Mouse (Mus musculus) stomach, embryonic 14.5 days (tissue): ENCODE data around the gene Stpg1. TPM values are rescaled to one million over a fixed set of nuclear protein-coding genes. Genes with fewer than 3 reads are reported as not detected.

Experiments used
- ATAC-seq: fragments of 200-750 bp; cut with Nextera tagmentation; 2 replicates; pipeline ENCODE4 v1.8.0; 2017; ENCODE audit warnings: low read depth, moderate TSS enrichment; ENCODE audit not compliant: insufficient number of reproducible peaks, insufficient read depth, low FRiP score
- H3K27ac ChIP-seq: fragments of 300-500 bp; sonication (generic); 2 replicates; pipeline ENCODE4 v1.5.1; 2014; ENCODE audit warnings: mild to moderate bottlenecking, low read length, moderate library complexity, mixed read lengths
- H3K27me3 ChIP-seq: fragments of 300-500 bp; sonication (generic); 2 replicates; pipeline ENCODE4 v1.6.1; 2014; ENCODE audit warnings: low read length, control low read depth, mixed read lengths; ENCODE audit not compliant: control insufficient read depth, insufficient read depth
- H3K36me3 ChIP-seq: fragments of 300-500 bp; sonication (generic); 2 replicates; pipeline ENCODE4 v1.6.1; 2014; ENCODE audit warnings: mild to moderate bottlenecking, control low read depth, low read length, moderate library complexity, mixed read lengths; ENCODE audit not compliant: control insufficient read depth, insufficient read depth
- H3K4me1 ChIP-seq: fragments of 300-500 bp; sonication (generic); 2 replicates; pipeline ENCODE4 v1.6.1; 2014; ENCODE audit warnings: low read length, control low read depth, mixed read lengths; ENCODE audit not compliant: control insufficient read depth, insufficient read depth
- H3K4me2 ChIP-seq: fragments of 300-500 bp; sonication (generic); replicated peaks from 2 replicates; pipeline ENCODE4 v1.6.1; 2014; ENCODE audit warnings: low read depth, low read length, control low read depth
- H3K4me3 ChIP-seq: fragments of 300-500 bp; sonication (generic); 2 replicates; pipeline ENCODE4 v1.5.1; 2014; ENCODE audit warnings: low read depth, low read length, control low read depth
- H3K9ac ChIP-seq: fragments of 300-500 bp; sonication (generic); replicated peaks from 2 replicates; pipeline ENCODE4 v1.6.1; 2014; ENCODE audit warnings: low read depth, mild to moderate bottlenecking, control low read depth, low read length, moderate library complexity, mixed read lengths
- H3K9me3 ChIP-seq: fragments of 300-500 bp; sonication (generic); 2 replicates; pipeline ENCODE4 v1.6.1; 2016; ENCODE audit warnings: low read depth, low read length, control low read depth; ENCODE audit not compliant: control insufficient read depth
- WGBS: fragments of 180-500 bp; shearing (Covaris S2); extraction: QIAGEN DNeasy Blood & Tissue Kit; methylation state at CpG from one replicate; pipeline ENCODE4 v1.1.7; 2014; 5-methylcytosine and 5-hydroxymethylcytosine counted together
- polyA plus RNA-seq: library from polyadenylated mRNA; unstranded; fragments of >200 nt; fragmentation: Nextera tagmentation; extraction: Ambion mirVana; gene quantifications from 2 replicates; pipeline ENCODE4 v1.2.1, GENCODE M21; 2014

The Stpg1 gene
- polyA plus RNA-seq, 1 experiment from 2014 or later = 0.39 TPM

DNA sequence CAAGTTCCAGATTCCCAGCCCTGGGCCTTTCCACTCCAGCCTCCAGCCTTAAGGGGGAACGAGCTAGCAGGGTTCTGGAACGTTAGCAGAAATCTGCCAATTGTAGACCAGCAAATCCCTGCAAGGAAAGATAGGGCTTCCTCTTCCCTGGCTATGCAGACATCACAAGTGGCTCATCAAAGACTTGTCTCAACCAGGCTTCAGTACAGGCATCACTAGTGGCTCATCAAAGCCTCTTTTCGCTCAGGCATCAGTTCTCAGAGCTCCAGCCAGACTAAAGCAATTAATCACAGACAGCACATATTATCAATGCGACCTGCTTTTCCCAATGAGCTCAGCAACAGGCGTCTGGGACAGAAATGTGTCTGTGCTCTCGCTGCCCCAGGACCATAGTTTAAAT lies 38.4 kb downstream of the Stpg1 start:
- Histone ChIP-seq H3K27ac (no peak overlapping the region), H3K9ac (no peak overlapping the region), H3K9me3 (peaks cover 6% of the 10 kb centered on the region; the same call in 1 of the 2 replicates), H3K4me1 (no peaks in the 10 kb centered on the region), H3K4me3 (no peak overlapping the region), H3K4me2 (no peak overlapping the region), H3K36me3 (no peaks in the 10 kb centered on the region), H3K27me3 (no peaks in the 10 kb centered on the region)
- no peak for ATAC-seq
- WGBS = 63% methylated on average over 6 of the region's 6 CpGs

DNA sequence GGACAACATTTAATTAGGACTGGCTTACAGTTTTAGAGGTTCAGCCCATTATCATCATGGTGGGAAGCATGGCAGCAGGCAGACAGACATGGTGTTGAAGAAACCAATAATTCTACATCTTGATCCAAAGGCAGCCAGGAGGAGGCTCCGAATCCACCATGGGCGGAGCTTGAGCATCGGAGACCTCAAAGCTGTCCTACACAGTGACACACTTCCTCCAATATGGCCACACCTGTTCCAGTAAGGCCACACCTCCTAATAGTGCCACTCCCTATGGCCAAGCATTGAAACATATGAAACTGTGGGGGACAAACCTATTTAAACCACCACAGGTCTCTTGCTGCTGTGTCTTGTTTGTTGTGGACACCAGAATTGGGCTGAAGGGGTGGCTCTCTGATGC lies 40.4 kb downstream of the Stpg1 start:
- Histone ChIP-seq H3K4me3 (no peak overlapping the region), H3K36me3 (no peaks in the 10 kb centered on the region), H3K27ac (no peak overlapping the region), H3K4me2 (no peak overlapping the region), H3K4me1 (no peaks in the 10 kb centered on the region), H3K27me3 (no peaks in the 10 kb centered on the region), H3K9ac (no peak overlapping the region), H3K9me3 (peaks cover 6% of the 10 kb centered on the region; the same call in 1 of the 2 replicates)
- 97% methylated on average over 3 of the region's 3 CpGs for WGBS
- ATAC-seq = no peak

- 86% methylated on average over 12 of the region's 12 CpGs for WGBS
- H3K4me3 ChIP-seq = no peak overlapping the region
- no peak overlapping the region for H3K9ac ChIP-seq
- no peak overlapping the region for H3K4me2 ChIP-seq
- no peaks in the 10 kb centered on the region for H3K4me1 ChIP-seq
- no peaks in the 10 kb centered on the region for H3K27me3 ChIP-seq
- H3K36me3 ChIP-seq = no peaks in the 10 kb centered on the region
- H3K9me3 ChIP-seq = no peaks in the 10 kb centered on the region
- H3K27ac ChIP-seq = no peak overlapping the region
- no peak for ATAC-seq
Observed at GRCm38 (mm10) chr4:135539056-135539455, 44.5 kb downstream of the Stpg1 start.

DNA sequence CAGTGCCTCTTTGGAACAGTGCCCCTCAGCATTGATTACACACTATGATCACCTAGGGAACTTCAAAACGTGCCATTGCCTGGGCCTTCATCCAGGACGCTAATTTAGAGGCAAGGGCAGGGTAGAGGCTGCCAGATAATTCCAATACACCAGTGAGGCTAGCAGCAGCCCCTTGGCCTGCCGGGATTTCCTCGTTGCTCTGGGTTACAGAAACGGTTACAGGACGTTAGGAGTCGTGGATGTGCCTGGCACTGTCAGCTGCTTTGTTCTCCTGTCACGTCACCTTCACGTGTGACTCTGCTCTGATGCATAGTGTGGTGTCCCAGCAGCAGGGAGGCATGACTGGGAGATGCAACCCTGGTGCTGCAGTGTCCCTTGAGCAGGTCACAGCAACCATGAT lies 45.5 kb downstream of the Stpg1 start:
- Histone ChIP-seq H3K36me3 (no peaks in the 10 kb centered on the region), H3K27ac (no peak overlapping the region), H3K4me1 (peaks cover 4% of the 10 kb centered on the region), H3K9ac (no peak overlapping the region), H3K4me3 (no peak overlapping the region), H3K27me3 (no peaks in the 10 kb centered on the region), H3K4me2 (no peak overlapping the region), H3K9me3 (no peaks in the 10 kb centered on the region)
- no peak for ATAC-seq
- 75% methylated on average over 9 of the region's 9 CpGs for WGBS

DNA sequence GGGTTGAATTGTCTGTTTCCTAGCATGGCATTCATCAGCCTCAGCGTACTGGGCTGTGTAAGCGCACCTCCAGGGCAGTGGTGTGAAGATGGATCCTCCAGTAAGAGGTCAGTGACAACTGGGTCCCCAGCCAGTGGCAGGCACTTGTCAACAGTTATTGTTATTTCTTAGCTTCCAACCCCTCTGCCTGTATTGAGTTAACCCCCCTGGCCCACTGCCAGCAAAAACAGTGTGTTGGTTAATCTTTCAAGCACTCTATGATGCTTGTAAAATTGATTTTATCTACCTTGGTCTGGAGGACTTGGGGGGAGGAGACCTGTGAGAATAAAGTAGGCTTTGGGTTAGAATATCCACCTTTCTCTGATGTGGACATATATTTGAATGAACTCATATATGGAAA lies 49.7 kb downstream of the Stpg1 start:
- H3K4me1 ChIP-seq = peaks cover 37% of the 10 kb centered on the region

DNA sequence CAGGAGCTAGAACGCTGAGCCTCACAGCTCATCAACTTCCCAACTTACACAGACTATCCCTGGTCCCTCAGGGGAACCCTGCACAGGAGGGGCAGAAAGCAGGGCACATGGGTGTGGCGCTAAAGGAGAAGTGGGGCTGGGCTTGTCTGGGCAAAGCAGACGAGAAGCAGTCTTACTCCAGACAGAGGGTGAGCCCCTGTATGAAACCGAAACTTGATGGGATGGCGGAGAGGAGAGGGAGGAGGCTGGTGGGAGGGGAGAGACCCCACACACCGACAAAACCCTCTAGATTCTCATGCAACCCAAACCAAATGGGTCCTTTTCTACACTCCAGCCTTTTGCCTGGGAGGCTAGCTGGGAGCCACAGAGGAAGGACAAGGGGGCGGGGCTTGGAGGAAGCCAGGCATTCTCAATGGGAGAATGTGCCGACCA lies 50.5 kb downstream of the Stpg1 start:
- H3K9ac ChIP-seq = no peak overlapping the region

More for the DNA sequence above, 49.7 kb downstream of the Stpg1 start:
- no peak overlapping the region for H3K4me2 ChIP-seq
- H3K9me3 ChIP-seq = no peaks in the 10 kb centered on the region
- no peaks in the 10 kb centered on the region for H3K36me3 ChIP-seq
- H3K27me3 ChIP-seq = no peaks in the 10 kb centered on the region
- 78% methylated on average over 2 of the region's 2 CpGs for WGBS
- no peak overlapping the region for H3K9ac ChIP-seq
- H3K4me3 ChIP-seq = no peak overlapping the region
- no peak overlapping the region for H3K27ac ChIP-seq
- ATAC-seq = no peak

DNA sequence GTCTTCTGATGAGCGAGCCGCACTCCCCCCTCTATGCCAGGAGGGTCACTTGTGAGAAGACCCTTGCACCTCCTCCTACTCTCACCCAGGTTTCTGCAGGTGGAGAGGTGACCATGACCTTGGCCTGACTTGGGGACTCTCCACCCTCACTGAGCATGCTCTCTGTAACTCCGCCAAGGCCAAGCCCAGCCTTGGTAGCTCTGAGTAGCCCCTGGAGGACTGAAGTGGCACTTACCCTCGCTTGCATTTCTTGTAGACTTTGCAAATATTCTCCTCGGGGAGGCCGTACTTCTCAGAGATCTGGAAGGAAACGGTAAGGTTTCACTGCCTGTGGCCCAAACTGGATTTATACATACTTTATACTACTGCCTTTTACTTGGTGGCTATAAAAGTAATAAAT lies 51.4 kb downstream of the Stpg1 start:
- H3K27me3 ChIP-seq = no peaks in the 10 kb centered on the region
- H3K9ac ChIP-seq = no peak overlapping the region
- no peaks in the 10 kb centered on the region for H3K36me3 ChIP-seq
- peaks cover 49% of the 10 kb centered on the region for H3K4me1 ChIP-seq
- no peak for ATAC-seq
- WGBS = 93% methylated on average over 7 of the region's 7 CpGs
- H3K4me2 ChIP-seq = no peak overlapping the region
- no peaks in the 10 kb centered on the region for H3K9me3 ChIP-seq
- no peak overlapping the region for H3K4me3 ChIP-seq
- no peak overlapping the region for H3K27ac ChIP-seq

More for the DNA sequence above, 50.5 kb downstream of the Stpg1 start:
- WGBS = 7% methylated on average over 8 of the region's 8 CpGs
- H3K9me3 ChIP-seq = no peaks in the 10 kb centered on the region
- H3K27ac ChIP-seq = peak overlapping the region; percentile 44; the same call in 1 of the 2 replicates
- ATAC-seq = no peak
- H3K36me3 ChIP-seq = no peaks in the 10 kb centered on the region
- H3K4me2 ChIP-seq = peak overlapping the region; percentile 44
- H3K4me3 ChIP-seq = peak overlapping the region; percentile 18; the same call in 1 of the 2 replicates
- no peaks in the 10 kb centered on the region for H3K27me3 ChIP-seq
- peaks cover 45% of the 10 kb centered on the region for H3K4me1 ChIP-seq

GRCm38 (mm10) chr4:135546793-135547192 lies 52.2 kb downstream of the Stpg1 start:
- peaks cover 52% of the 10 kb centered on the region for H3K4me1 ChIP-seq
- no peaks in the 10 kb centered on the region for H3K9me3 ChIP-seq
- WGBS = 89% methylated on average over 4 of the region's 4 CpGs
- no peak overlapping the region for H3K4me2 ChIP-seq
- ATAC-seq = no peak
- H3K36me3 ChIP-seq = no peaks in the 10 kb centered on the region
- no peak overlapping the region for H3K4me3 ChIP-seq
- no peak overlapping the region; the same call in 1 of the 2 replicates for H3K27ac ChIP-seq
- H3K9ac ChIP-seq = no peak overlapping the region
- no peaks in the 10 kb centered on the region for H3K27me3 ChIP-seq

DNA sequence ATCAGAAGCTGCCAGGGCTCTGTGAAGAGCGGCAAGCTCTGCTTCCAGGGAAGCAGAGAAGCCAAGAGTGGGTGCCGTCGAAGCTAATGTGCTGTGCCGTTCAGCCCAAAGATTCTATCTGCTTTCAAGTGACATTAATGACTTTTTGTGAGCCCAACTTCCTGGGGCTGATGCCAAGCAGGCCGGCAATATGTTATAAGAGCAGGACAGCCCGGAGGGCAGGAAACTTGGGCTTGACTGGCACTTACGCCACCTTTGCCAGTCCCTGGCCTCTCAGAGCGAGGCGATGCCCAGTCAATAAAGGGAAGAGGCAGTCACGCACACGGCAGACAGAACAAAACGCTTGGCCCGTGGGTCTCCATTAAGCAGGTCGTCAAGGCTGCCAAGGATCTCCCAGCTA lies 53.0 kb downstream of the Stpg1 start:
- no peaks in the 10 kb centered on the region for H3K27me3 ChIP-seq
- peaks cover 55% of the 10 kb centered on the region for H3K4me1 ChIP-seq
- no peaks in the 10 kb centered on the region for H3K9me3 ChIP-seq
- WGBS = 42% methylated on average over 14 of the region's 14 CpGs
- no peak overlapping the region for H3K9ac ChIP-seq
- ATAC-seq = peak; percentile 3; the same call in 1 of the 2 replicates
- H3K4me3 ChIP-seq = no peak overlapping the region
- H3K27ac ChIP-seq = peak overlapping the region; percentile 83
- no peak overlapping the region for H3K4me2 ChIP-seq
- H3K36me3 ChIP-seq = no peaks in the 10 kb centered on the region
